Mouse (Mus musculus) lung, embryonic 14.5 days (tissue): ENCODE measurements around the gene Zbtb46. TPM values are rescaled to one million over a fixed set of nuclear protein-coding genes. Genes with fewer than 3 reads are reported as not detected.

Experiments used
- ATAC-seq: fragments of 200-750 bp; cut with Nextera tagmentation; 2 replicates; pipeline ENCODE4 v1.8.0; 2017; ENCODE audit warnings: mild to moderate bottlenecking, moderate TSS enrichment, moderate library complexity; ENCODE audit not compliant: insufficient read depth
- DNase-seq: peaks from one replicate; pipeline ENCODE4 v3.0.0-alpha.2; 2015
- H3K27ac ChIP-seq: fragments of 300-500 bp; sonication (generic); 2 replicates; pipeline ENCODE4 v1.5.1; 2014; ENCODE audit warnings: low read depth, mild to moderate bottlenecking, moderate library complexity
- H3K27me3 ChIP-seq: fragments of 300-500 bp; sonication (generic); 2 replicates; pipeline ENCODE4 v1.6.1; 2014; ENCODE audit warnings: low read length, control low read depth; ENCODE audit not compliant: insufficient read depth
- H3K36me3 ChIP-seq: fragments of 300-500 bp; sonication (generic); 2 replicates; pipeline ENCODE4 v1.6.1; 2014; ENCODE audit warnings: control low read depth; ENCODE audit not compliant: insufficient read depth
- H3K4me1 ChIP-seq: fragments of 300-500 bp; sonication (generic); 2 replicates; pipeline ENCODE4 v1.6.1; 2014; ENCODE audit warnings: antibody characterized with exemption, control low read depth; ENCODE audit not compliant: insufficient read depth
- H3K4me2 ChIP-seq: fragments of 300-500 bp; sonication (generic); 2 replicates; pipeline ENCODE4 v1.6.1; 2014; ENCODE audit warnings: mild to moderate bottlenecking
- H3K4me3 ChIP-seq: fragments of 300-500 bp; sonication (generic); 2 replicates; pipeline ENCODE4 v1.5.1; 2014; ENCODE audit warnings: low read depth, low read length
- H3K9ac ChIP-seq: fragments of 300-500 bp; sonication (generic); 2 replicates; pipeline ENCODE4 v1.6.1; 2014
- H3K9me3 ChIP-seq: fragments of 300-500 bp; sonication (generic); 2 replicates; pipeline ENCODE4 v1.6.1; 2016; ENCODE audit warnings: low read depth, low read length, control low read depth
- CTCF ChIP-seq: IDR thresholded peaks from 2 replicates; pipeline ENCODE4 v1.5.1; 2016; ENCODE audit warnings: antibody characterized with exemption, low read depth
- WGBS: fragments of 180-500 bp; shearing (Covaris S2); extraction: QIAGEN DNeasy Blood & Tissue Kit; methylation state at CpG from one replicate; pipeline ENCODE4 v1.1.7; 2014; 5-methylcytosine and 5-hydroxymethylcytosine counted together
- polyA plus RNA-seq: library from polyadenylated mRNA; unstranded; fragments of >200 nt; fragmentation: Nextera tagmentation; extraction: Ambion mirVana; gene quantifications from 2 replicates; pipeline ENCODE4 v1.2.1, GENCODE M21; 2014

Gene Zbtb46
- polyA plus RNA-seq, 1 experiment from 2014 or later = 14.6 TPM

DNA sequence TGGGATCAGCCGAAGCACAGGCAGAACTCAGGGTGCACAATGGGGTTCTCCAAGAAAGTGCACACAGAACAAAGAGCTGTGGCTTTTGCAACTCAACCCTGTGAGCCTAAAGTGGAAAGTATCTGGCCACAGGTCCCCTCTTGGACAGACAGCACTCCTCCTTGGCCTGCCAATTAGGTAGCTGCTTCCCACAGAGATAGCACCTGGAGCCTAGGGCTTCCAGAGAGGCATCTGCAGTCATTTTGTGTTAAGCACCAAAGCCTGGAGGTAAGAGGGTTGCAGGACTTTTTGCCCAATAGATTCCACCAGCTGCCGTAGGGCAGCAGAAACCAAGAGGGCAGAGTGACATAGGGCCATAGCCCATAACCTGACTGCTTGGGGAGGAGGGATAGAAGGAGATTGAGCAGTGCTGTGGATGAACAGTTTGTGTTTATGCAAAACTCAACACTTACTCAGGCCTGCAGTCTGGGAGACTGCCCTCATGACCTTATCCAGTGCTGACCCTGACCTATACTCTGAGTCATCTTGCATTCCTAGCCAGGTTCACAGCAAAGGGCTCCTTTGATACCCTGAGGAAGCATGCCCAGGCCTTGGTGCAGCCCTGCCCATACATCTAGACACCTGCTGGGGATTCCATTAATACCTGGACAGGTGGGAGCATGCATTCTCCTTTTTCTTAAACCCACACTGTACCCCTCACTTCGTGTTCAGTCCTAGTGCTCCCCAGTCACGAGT is 68.9 kb downstream of the Zbtb46 start:
- Histone ChIP-seq H3K36me3 (peaks cover 45% of the 10 kb centered on the region; the same call in 1 of the 2 replicates), H3K4me3 (no peak overlapping the region)
- WGBS = 75% methylated on average over 4 of the region's 4 CpGs

GRCm38 (mm10) chr2:181386663-181387210 is 72.5 kb downstream of the Zbtb46 start:
- H3K27me3 ChIP-seq = no peaks in the 10 kb centered on the region
- 0 out of 2 replicates have a peak, but pooled peaks cover 5% of the 10 kb centered on the region for H3K4me1 ChIP-seq
- no peak overlapping the region for H3K4me2 ChIP-seq
- H3K9me3 ChIP-seq = no peaks in the 10 kb centered on the region
- H3K9ac ChIP-seq = no peak overlapping the region
- DNase-seq (no peak), ATAC-seq (no peak)
- H3K27ac ChIP-seq = no peak overlapping the region
- 66% methylated on average over 3 of the region's 4 CpGs for WGBS
- peaks cover 62% of the 10 kb centered on the region for H3K36me3 ChIP-seq
- no peak for TF ChIP-seq CTCF
- H3K4me3 ChIP-seq = no peak overlapping the region

More for the DNA sequence above, 68.9 kb downstream of the Zbtb46 start:
- Histone ChIP-seq H3K27me3 (no peaks in the 10 kb centered on the region), H3K9ac (no peak overlapping the region), H3K4me2 (no peak overlapping the region), H3K27ac (no peak overlapping the region), H3K4me1 (no peaks in the 10 kb centered on the region), H3K9me3 (no peaks in the 10 kb centered on the region)
- ATAC-seq (no peak), DNase-seq (no peak)
- no peak for TF ChIP-seq CTCF

DNA sequence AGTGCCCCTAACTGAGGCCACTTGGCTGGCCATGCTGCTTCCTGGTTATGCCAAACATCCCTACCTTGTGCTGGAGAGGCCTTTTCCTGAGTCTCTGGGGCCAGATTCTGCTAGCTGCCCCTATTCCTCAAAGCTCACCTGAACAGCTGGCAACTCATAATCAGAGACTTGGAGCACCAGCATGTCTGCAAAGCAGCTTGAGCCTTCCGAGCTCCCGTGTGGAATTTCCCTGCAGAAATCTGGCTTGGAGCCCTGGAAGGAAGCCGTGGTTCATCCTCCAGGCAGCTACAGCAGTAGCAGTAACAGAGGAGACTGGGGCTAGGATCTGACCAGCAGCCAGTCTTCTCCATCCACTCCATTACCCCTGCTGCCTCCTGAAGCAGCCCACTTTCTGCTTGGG is 73.3 kb downstream of the Zbtb46 start:
- WGBS = 50% methylated on average over 3 of the region's 3 CpGs
- TF ChIP-seq CTCF = no peak
- Histone ChIP-seq H3K4me2 (no peak overlapping the region), H3K27me3 (no peaks in the 10 kb centered on the region), H3K36me3 (peaks cover 62% of the 10 kb centered on the region), H3K9ac (no peak overlapping the region), H3K9me3 (no peaks in the 10 kb centered on the region), H3K4me3 (no peak overlapping the region), H3K27ac (peak overlapping the region; percentile 80), H3K4me1 (0 out of 2 replicates have a peak, but pooled peaks cover 5% of the 10 kb centered on the region)
- no peak for ATAC-seq
- DNase-seq = no peak

DNA sequence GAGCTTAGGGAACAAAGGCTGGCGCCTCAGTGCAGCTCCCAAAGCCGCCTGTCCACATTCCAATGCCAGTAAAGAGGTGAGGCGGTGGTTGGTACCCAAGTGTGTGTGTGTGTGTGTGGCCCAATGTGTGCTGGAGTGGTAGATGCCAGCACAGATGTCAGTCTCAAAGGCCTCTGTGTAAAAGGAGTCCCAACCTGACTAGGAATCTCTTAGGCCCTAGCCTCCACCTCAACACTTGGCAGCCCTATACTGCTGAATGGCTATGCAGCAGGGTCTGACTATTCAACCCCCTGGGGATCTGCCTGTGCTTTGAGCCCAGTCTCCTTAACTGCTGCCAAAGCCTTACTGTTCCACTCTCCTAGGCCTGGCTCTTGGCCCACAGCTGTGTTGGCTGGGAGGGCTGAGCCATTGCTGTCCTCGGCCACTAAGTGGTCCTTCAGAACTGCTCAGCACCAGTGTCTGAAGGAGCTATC is 74.3 kb downstream of the Zbtb46 start:
- Histone ChIP-seq H3K4me2 (no peak overlapping the region), H3K4me1 (0 out of 2 replicates have a peak, but pooled peaks cover 5% of the 10 kb centered on the region), H3K4me3 (no peak overlapping the region), H3K9me3 (no peaks in the 10 kb centered on the region), H3K9ac (no peak overlapping the region), H3K36me3 (peaks cover 65% of the 10 kb centered on the region), H3K27ac (peak overlapping the region; percentile 80), H3K27me3 (no peaks in the 10 kb centered on the region)
- DNase-seq (peak; percentile 69), ATAC-seq (peak; percentile 79)
- 64% methylated on average over 4 of the region's 4 CpGs for WGBS
- no peak for TF ChIP-seq CTCF

- no peaks in the 10 kb centered on the region for H3K9me3 ChIP-seq
- no peak overlapping the region for H3K4me3 ChIP-seq
- no peak for TF ChIP-seq CTCF
- no peaks in the 10 kb centered on the region for H3K27me3 ChIP-seq
- no peak for DNase-seq
- H3K4me1 ChIP-seq = 0 out of 2 replicates have a peak, but pooled peaks cover 5% of the 10 kb centered on the region
- no peak overlapping the region for H3K4me2 ChIP-seq
- 60% methylated on average over 7 of the region's 7 CpGs for WGBS
- H3K36me3 ChIP-seq = peaks cover 70% of the 10 kb centered on the region
- H3K27ac ChIP-seq = peak overlapping the region; percentile 80
- 0 out of 2 replicates have a peak, but pooled peaks have one; percentile 15 for ATAC-seq
- no peak overlapping the region for H3K9ac ChIP-seq
Observed at GRCm38 (mm10) chr2:181384463-181384862, 74.8 kb downstream of the Zbtb46 start.

DNA sequence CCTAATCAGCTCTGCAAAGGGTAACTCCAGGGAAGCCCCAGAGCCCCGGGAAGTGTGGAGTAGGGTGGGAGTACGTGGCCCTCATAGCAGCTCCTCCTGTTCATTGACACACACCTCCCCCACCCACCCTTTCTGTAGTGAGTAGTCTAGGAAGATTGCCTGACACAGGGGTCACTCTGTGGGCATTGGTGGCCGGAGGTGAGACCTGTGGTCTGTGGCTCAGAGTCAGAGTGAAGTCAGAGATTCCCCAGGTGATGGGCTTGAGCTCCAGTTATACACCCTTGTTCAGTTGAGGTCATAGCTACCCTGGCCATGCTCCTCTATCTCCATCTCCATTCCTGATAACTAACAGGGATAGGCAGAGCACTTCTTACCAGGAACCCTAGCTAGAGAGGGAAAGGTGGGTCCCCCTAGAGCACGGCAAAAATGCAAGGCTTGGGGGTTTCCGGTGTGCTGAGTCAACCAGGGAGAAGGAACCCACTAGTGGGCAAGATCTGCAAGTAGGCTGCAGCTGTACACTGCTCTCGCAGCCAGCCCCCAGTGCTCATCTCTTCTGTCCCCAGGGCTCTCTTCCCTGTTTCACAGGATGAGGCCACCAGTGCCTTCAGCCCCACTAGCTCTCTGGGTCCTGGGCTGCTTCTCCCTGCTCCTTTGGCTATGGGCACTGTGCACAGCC is 77.5 kb downstream of the Zbtb46 start:
- H3K27ac ChIP-seq = no peak overlapping the region
- no peak overlapping the region for H3K4me3 ChIP-seq
- peaks cover 75% of the 10 kb centered on the region for H3K36me3 ChIP-seq
- H3K4me1 ChIP-seq = 0 out of 2 replicates have a peak, but pooled peaks cover 5% of the 10 kb centered on the region
- no peak overlapping the region for H3K9ac ChIP-seq
- WGBS = 83% methylated on average over 6 of the region's 6 CpGs
- H3K4me2 ChIP-seq = no peak overlapping the region
- TF ChIP-seq CTCF = no peak
- no peaks in the 10 kb centered on the region for H3K9me3 ChIP-seq
- ATAC-seq (no peak), DNase-seq (no peak)
- H3K27me3 ChIP-seq = no peaks in the 10 kb centered on the region

DNA sequence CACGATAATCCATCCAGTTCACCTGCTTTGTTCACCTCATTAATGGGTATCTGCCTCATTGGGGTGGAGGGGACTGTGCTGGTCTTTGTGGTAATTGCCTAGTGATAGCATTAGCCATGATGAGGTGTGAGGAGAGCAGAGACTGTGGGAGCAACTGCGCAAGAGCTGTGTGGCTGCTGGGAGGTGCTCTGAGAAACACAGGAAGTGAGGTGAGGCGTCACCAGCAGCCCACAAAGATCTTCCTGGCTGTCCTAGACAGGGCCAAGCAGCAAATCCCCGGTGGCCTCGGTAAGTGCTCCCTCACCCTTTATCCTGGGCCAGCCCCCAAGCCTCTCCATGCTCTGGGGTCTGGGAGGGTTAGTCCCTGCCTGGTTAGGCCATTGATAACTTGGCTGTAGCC is 78.1 kb downstream of the Zbtb46 start:
- H3K36me3 ChIP-seq = peaks cover 68% of the 10 kb centered on the region
- H3K4me2 ChIP-seq = no peak overlapping the region
- ATAC-seq = no peak
- H3K27ac ChIP-seq = no peak overlapping the region
- WGBS = 85% methylated on average over 5 of the region's 5 CpGs
- TF ChIP-seq CTCF = no peak
- no peak overlapping the region for H3K9ac ChIP-seq
- no peaks in the 10 kb centered on the region for H3K27me3 ChIP-seq
- no peak for DNase-seq
- 0 out of 2 replicates have a peak, but pooled peaks cover 5% of the 10 kb centered on the region for H3K4me1 ChIP-seq
- H3K4me3 ChIP-seq = no peak overlapping the region
- no peaks in the 10 kb centered on the region for H3K9me3 ChIP-seq
